Mouse (Mus musculus) cerebellum, postnatal 14 days (tissue): ENCODE data around the gene Gm5148.

Experiments
- DNase-seq, 2 experiments: peaks; one replicate each; pipeline ENCODE4 v3.0.0; 2021; ENCODE audit warnings: mixed read lengths in 2 of 2

Gm5148 gene

DNA sequence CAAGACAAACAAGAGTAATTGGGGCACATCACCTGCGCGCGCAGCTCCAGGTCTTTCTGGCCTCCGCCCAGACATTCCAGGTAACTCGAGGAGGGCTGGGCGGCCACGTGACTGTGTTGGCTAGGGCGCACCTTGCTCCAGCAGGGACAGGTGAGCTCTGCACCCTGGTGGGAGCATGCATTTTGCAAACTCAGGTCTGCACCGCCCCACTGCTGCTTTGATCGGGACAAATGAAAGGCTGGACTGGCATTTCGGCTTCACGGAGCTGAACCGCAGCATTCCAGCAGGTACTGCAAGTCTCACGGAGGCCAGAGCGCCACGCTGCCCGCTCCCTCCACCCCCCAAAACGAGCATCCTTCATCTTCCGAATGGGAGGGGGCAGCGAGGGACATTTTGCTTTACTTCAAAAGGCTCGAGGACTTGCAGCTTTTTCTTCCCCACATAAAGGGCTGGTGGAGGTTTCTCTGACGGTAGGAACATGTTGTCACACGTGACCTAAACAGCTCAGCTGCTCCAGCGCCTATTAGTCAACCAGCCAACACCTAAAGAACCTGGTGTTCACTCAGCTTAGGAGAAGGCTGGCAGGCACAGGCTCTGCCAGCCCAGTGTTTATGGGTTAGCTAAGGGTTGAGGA, at the start of gene Gm5148:
Gene Gm5148, minus strand, starts transcription at position 320 of the 634 bp plus-strand sequence.
- peak; percentile 89 for DNase-seq

DNA sequence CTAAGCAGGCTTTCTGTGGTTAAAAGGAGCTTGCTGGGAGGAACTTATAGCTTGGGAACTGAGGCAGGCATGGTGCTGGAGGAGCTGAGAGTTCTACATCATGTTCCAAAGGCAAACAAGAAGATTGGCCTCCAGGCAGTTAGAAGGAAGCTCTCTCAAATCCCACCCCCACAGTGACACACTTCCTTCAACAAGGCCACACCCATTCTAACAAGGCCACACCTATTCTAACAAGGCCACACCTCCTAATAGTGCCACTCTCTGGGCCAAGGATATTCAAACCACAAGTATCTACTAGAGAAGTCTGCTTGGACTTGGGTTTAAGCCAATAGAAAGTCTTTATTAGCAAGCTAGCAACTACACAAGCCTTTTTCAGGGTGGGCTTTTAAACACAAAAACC, 46.7 kb upstream of the Gm5148 start:
- no peak for DNase-seq

DNA sequence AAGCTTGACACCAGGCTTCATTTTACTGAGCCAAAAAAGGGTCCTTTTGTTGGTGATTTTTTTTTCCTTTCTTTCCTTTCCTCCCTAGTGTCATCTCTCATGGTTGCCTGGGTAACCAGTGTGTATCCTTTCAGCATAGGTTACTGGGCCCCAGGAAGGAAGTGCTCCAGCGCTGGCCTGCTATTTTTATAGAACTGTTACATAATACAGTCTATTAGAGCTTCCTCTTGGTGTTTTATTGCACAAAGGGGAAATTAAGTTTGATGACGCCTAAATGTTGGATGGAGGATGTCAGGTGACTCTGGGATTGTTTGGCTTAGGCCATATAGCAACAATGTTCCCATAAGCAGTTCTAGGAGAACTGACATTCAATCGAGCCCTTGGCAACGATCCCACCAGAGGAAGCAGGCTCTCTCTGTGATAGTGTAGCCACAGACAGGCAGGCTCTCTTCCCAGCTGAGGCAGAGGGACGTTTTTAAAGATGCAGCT, 45.0 kb upstream of the Gm5148 start:
- peak; percentile 81 to 84 for DNase-seq

DNA sequence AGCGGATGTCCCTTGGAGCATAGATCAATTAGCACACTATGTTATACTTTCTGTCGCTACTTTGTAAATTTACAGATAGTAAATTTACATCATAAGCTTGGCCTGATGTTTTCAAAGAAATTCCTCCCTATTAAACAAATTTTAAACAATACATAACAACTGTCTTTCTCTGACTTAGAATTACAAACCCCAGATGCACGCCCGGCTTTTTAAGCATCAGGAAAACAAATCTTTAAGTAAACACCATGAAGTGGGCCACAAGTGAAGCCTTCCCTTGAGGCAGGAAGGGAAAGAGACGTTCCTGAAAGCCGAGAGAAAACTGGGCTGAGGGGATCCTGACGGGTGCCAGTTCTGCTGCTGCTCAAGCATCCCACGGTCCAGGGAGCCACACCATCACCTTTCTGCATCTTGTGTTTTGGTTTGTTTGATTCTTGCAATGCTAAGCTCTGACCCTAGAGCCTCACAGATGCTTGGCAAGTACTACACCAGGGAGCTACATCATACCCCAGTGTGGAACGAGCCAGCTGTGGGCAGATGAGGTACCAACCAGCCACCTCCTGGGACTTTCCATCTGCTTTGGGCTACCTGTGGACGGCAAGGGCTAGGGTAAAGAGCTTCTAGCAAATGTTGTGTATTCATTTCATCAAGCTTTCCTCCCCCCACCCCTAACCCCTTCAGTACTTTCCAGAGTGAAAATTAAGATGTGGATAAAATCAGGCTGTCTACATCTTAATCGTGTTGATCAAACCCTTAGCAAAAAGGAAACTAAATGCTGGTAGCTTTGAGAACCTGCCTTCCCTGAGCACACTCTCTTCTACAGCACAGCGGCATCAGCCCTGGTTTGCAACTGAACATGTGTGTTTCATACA, 43.1 kb upstream of the Gm5148 start:
- no peak for DNase-seq

DNA sequence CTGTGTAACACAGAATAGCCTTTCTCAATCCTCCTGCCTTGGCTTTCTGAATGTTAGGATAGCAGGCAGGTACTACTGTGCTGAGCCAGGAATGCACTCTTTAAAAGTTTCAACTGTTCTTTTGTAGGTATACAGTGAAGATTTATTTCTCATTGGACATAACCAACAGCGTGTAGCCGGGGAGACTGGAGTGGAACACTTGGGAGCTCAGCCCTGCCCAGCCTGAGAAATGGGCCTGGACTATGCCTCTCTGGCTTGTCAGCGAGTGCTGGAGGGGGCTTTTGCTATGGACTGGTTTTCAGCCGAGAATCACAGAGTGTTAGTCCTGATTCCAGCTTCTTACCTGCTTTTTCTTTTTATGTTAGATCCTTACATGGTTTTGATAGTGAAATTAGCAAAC, 42.3 kb upstream of the Gm5148 start:
- DNase-seq = no peak

DNA sequence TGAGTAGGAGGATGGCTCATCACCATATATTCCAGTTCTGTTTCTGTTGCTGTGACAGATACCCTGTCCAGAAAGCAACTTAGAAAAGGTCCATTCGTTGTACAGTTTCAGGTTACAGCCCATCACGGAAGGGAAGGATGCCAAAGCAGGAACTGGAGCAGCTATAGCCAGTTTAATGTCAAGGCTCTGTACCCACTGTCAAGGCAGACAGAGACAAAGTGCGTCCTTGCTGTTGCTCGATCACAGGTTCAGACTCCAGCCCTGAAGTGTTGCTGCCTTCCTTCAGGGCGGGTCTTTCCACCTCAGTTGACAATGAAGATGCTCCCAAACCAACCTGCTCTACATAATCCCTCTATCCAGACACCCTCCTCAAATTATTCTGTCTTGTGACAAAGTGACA, 41.7 kb upstream of the Gm5148 start:
- DNase-seq = no peak

DNA sequence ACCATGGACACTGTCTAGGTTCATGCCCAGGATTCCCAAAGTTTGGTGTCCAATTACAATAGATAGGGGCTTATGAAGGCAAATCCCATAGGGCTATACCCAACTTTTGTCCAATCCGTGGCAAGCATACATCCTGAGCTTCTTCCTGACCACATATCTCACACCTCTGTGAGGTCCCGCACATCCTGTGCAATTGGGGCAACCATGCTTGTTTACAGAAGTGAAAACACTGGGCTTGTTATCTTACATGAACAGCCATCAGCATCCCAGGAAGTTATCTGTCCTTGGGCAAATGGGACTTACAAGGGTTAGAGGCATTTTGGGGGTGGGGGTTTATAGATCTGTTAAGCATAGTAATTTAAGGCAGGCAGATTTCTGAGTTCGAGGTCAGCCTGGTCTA, 41.0 kb upstream of the Gm5148 start:
- no peak for DNase-seq

DNA sequence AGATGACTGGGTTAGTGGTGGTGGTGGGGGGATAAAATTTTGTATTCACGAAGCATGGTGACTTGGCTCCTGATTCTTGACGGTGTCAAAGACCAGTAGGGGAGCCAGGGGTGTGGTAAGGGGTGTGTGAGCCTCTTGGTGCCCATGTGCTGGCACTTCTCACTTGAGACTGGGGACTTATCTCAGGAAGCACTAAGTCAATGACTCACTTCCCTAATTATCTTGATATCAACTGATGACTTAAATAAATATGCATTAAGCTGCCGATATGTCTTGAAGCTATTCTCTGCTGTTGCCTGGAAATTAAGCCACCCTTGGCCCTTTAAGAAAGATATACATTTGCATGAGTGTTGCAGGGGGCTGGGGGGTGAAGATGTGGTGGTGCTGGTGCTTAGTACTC, 38.0 kb upstream of the Gm5148 start:
- no peak for DNase-seq

DNA sequence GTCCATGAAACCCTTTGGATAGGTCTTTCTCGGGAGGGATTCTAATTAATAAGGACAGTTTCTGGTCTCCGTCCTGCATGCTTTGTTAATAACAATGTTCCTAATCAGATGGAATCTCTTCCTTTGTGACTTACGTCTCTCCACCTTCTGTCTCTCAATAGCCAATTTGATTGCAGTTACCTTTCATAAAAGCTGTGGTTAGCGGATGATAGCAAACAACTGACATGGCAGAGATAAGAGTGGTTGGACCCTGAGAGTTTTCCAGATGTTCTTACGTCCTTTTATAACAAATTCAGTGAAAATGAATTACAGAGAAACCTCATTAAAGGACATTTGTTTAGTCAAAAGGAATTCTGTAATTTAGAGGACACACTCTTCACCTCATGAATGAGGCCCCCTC, 37.5 kb upstream of the Gm5148 start:
- no peak for DNase-seq

DNA sequence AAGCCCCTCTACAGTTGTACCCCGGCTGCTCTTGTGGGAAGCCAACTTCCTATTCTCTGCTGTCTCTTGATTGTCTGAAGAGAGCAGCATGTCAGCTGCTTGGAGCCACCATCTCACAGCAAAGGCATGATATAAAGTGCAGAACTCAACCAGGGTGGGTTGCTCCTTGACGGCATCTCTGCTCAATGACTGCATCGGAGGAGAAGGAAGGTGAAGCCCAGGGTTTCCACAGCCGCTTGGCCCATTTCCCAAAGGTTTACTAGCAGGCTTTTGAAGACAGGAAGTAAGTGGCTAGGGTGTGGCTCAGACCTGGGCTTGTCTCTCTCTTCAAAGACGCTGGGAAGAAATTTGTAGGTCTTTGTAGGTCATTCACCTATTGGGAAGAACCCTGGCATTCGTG, 36.6 kb upstream of the Gm5148 start:
- DNase-seq = no peak

DNA sequence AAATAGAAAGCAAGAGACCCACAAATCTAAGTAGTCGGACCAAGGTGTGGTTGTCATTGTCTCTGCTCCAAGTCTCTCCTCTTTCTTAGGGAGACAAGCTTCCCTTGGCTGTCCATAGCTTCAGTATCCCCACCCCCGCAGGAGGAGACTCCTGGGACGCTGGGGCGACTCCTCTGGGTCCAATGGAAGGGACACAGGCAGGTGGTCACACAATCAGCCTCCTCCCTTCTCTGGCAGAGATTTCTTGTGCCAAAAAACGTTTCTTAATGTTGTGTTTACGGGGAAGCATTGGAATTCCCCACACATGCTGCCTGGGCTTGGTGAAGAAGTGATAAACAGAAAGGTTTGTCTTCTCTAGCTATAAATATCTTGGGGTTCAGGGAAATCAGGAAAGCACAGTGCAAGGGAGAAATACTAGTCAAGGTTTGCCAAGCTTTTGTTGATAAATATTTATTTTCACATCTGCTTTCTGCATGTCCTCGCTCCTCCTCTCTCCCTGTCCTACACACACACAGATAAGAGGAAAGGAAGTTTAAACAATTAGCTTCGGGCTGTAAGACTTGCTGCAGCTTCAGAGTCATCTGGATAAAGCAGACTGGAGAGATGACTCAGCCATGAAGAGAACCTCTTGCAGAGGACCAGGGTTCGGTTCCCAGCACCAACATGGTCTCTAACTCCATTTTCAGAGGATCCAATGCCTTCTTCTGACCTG, 34.5 kb upstream of the Gm5148 start:
- DNase-seq = no peak

DNA sequence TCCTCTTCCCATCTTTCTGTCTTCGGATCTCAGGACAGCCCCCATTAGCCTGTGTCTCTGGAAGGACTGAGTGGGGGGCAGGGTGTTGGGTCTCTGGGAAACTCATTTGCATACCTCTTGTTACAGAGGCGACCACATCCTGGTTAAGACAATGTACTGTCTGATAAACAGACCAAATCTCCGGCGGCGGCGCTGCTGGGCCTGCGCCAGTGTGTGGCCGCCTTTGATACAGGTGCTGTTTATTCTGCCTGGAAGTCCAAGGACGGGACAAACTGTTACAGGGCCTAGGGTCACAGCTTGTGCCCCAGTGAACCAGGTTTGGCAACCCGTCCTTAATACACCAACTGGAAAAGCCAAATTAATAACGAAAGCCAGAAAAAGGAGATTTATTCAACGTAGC, 33.8 kb upstream of the Gm5148 start:
- DNase-seq = peak; percentile 47 to 49

DNA sequence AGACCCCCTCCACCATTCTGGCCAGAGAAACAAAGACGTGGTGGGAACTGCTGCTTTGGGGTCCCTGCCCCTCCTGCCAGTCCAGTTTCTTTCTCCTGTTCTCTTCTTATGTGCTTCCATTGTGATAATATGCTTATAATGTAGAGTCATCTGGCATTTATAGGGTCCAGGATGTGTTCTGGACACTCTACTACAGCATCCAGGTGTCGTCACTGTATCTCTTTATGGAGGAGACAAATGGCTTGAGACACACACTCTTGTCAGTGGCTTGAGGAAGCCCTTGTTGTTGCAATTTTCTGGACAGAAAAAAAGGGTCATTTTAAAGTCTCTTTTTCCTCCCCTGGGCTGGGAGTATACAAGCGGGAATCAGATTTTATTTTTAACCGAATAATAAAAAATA, 33.3 kb upstream of the Gm5148 start:
- no peak for DNase-seq

DNA sequence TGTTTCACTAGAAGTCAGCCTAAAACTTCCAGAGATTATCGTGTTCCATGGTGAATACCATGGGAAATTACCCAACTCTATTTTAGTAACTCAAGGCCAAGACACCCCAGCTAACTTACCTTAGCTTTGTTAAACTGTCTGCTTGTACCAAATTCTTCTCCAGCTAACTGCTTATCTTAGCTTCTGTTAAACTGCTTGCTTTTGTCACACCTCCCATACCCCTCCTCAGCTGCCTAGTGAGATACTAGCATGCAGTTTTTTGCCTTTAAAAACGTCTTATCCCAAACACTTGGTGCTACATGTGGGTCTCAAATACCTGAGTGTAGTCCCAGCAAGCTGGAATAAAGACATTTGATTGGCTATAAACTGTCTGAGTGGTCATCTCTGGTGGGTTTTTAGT, 31.7 kb upstream of the Gm5148 start:
- DNase-seq = no peak

DNA sequence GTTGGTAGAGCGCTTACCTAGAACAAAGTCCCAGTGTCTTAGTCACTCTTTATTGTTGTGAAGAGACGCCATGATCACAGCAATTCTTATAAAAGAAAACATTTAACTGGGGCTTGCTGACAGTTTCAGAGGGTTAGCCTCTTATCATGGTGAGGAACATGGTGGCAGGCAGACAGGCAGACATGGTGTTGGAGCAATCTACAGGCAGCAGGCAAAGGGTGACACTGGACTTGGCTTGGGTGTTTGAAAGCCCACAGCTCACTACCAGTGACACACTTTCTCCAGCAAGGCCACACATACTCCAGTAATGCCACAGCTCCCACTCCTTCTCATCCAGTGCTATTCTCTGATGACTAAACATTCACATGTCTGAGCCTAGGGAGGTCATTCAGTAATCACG, 30.3 kb upstream of the Gm5148 start:
- no peak for DNase-seq

DNA sequence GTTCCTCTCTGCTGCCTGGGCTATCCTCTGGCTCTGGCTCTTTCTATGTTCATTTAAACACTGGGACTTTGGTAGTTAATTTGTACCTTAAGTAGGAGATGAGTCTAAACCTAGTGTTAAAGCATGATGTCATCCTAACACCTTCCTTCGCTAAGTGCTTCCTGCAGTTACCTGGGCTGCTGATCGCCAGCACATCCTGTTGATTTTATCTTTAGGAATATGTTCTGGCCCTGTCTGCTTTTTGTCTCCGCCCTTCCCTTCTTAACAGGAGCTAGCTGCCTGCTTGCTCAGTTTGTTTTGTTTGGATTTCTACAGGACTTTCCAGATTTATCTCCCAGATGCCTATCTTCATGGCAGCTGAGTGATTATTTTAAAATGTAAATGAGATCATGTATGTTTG, 28.9 kb upstream of the Gm5148 start:
- DNase-seq = no peak

DNA sequence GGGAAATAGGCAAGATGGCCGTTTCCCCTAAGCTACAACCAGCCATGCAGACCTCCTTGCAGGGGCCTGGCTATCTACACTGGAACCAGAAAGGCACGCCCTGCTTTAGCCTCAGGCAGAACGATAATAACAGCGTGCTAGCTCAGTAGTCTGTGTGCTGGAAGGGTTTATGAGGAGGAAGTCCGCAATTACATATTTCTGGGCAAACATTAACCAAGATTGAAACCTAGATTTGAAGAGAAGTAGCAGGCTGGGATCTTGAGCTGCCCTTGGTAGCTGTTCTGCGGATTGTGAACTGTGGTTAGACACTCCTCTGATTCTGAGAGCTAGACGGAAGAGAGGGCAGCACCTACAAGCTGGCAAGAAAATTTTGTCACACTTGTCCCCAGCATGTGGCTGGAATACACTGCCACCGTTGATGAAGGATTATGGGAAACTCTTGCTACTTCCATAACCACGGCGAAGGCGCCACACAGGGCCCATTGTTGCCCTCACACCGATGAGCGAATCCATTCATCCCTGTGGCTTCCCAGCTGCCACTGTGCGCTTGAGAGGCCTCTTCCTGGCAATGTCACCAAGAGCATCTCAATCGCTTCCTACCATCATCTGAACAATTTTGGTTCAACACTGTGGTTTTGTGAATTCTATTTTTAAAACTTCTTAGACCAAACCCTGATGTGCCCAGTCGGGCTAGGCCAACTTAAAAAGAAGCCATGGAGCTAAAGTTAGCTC, 23.9 kb upstream of the Gm5148 start:
- no peak for DNase-seq

DNA sequence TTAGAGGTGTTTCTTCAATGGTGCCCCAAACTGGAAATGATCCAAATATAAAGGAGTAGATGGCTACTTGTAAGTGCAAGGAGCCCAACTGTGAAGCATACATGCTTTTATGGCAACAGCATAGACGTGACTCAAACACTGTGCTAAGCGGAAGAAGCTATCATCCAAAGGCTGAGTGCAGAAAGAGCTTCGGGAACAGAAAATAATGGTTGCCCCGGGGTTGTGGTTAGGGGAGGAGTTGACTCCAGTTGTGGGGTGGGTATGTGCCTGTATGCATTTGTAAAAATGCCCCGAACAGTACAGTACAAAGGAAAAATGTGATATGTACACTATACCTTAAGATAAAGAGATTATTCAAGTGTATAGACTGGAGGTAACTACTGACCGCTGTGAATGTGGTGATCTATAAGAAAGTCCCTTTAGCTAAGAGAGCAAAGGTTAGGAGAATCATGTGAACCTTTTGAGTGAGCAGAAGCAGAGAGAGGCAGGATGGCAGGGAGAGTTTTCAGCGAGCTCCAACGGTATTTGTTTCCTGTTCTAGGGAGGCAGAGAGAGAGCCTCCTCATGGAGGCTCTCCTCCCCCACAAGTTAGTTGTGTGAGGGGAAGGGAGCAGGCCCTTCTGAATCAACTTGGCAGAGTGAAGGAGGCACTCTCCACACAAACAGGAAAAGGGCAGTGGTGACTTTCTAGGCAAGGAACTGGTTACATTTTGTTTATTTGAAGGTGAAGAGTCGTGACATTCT, 23.1 kb upstream of the Gm5148 start:
- DNase-seq = no peak

DNA sequence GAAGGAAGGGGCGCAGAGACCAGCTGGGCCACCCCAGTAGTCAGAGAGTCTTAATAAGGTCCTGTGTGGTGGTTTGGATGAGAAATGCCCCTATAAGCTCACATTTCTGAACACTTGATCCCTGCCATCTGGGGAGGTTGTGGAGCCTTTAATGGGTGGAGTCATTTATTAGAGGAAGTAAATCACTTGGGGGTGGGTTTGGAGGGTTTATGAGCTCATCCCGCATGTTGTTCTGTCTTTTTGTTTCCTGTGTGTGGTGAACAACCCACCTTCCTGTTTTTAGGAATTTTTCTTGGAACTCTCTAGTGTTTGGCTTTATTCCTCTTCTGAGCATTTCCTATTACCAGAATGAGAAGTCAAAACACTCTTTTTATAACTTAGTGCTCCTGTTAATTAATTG, 19.8 kb upstream of the Gm5148 start:
- DNase-seq = no peak

DNA sequence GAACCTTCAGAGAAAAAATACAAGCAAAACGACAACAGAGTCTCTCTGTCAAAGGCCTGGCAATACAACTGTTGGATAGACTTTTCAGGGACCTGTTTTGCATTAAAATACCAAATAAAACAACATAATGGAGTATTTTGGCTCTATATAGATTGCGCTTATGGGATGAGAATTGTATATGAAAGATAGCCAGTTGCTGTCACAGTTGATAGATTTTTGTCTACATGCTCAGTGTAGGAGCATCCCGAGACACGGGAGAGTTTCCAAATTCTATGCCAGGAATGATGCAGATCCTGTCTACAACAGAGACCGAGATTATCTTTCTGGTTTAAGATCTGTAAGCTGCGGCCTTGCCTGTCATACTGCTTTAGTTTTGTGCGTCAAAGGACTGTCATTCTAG, 15.7 kb upstream of the Gm5148 start:
- no peak for DNase-seq

DNA sequence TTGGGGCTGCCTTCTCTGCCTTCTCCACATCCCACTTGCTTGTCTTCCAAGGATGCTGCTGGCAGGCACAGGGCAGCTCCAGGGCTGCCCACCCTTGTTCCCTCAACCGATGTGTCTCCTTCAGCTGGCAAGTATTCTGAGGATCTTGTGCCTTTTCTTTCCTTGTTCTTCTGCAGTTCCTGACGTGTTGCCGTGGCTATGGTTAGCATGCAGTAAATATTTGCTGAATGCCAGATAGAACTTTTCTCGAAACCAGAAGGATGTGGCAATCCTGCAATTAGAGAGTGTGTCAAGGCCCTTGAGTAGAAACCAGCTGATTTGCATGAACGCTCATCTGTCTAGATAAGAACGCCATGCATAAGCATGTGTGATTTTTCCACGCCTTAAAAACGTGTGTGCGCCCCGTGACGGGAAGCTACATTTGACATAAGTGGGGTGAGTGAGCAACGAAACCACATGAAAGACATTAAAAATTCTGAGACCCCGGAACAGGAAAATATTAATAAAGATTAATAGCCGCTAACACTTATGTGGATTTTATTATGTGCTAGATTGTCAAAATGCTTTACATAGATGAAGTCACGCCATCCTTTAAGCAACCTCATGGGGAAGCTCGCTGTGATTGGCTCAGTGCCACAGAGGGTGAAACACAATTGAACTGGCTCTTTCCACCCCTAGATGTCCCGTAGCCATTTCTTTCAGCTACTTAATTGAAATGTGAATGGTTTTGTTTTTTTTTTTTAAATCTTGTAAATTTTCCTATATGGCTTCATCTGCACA, 14.1 kb upstream of the Gm5148 start:
- peak in 1 of 2 experiments; percentile 22 for DNase-seq
